Mouse (Mus musculus) C2C12 (cell line): ENCODE measurements around the gene Ush2a.

ENCODE experiments used
- CEBPB ChIP-seq: IDR thresholded peaks from one replicate; pipeline ENCODE4 v1.6.1; 2011; ENCODE audit warnings: low read depth, mild to moderate bottlenecking, control low read depth, moderate library complexity
- CTCF ChIP-seq: IDR thresholded peaks from one replicate; pipeline ENCODE4 v1.5.1; 2011; ENCODE audit not compliant: control insufficient read depth, insufficient read depth, insufficient read length
- FOSL1 ChIP-seq: IDR thresholded peaks from one replicate; pipeline ENCODE4 v1.8.0; 2011; ENCODE audit warnings: mild to moderate bottlenecking, low read length; ENCODE audit not compliant: poor library complexity, insufficient read depth, severe bottlenecking
- MAX ChIP-seq: IDR thresholded peaks from one replicate; pipeline ENCODE4 v1.6.1; 2011; ENCODE audit warnings: mild to moderate bottlenecking, control low read depth
- USF1 ChIP-seq: IDR thresholded peaks from one replicate; pipeline ENCODE4 v1.6.1; 2011; ENCODE audit warnings: low read depth, mild to moderate bottlenecking, control low read depth, moderate library complexity

DNA sequence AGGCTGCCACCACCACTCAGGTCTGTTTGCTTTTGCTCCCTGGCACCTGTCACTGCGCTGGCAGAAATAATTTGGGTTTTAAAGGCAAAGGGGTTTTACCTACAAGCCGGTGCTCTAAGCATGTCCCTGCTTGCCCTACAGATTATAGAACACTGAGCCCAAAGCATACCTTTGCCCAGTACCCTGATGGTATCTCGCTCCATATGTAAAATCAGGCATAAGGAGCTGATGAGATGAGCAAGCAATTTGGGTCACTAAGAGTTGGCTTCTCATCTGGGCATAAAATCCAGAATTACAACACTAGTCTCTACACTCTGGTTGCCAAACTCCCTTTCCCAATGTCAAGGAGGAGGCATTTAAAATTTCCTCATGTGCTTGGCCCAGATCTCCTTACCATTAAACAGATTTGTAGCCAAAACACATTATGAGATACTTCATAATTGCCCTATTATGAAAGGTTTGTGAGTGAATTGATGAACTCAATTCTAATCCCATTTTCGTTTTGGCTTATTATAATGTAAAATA is 616.8 kb downstream of the Ush2a start:
- TF ChIP-seq CTCF: no peak
- no peak for TF ChIP-seq USF1
- TF ChIP-seq FOSL1: no peak
- no peak for TF ChIP-seq CEBPB
- TF ChIP-seq MAX: no peak
